Mouse (Mus musculus): ENCODE data around the gene Hacl1. TPM values are rescaled to one million over a fixed set of nuclear protein-coding genes. Genes with fewer than 3 reads are reported as not detected.

Gene Hacl1
- total RNA-seq, 4 experiments from 2014 or later: 12.2 to 14.6 (median 14.0) TPM

DNA sequence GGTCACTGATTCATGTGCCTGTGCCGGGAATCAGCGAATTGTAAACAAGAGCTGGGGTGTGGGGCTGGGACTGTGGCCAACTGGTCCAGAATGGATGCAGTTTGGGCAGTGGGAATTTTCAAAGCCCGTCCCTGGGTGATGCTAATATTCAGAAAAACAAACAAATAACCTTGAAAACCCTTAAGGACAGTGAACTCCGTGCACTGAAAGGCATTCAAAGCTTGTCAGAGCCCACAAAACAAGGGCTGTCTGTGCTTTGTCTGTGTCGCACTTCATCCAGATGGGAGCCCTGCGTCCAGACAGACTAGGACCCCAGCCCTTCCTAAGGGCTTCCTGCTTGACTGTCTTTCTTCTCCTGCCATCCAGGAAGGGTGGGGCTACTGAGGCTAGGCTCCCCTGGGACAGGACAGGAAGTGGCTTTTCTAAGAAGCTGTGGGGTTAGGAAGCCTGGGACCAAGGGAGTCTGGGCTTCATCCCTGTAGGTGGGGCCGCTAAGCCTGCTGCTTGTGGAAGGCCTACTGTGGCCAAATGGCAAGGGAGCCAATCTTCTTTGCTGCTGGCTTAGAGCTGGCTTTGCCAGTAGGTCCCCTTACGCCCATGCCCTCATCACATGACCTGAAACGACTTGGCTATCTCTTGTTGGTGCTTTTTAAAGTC is 21.6 kb upstream of the Hacl1 start:
- DNase-seq (ENCODE audit: low spot score): peak; percentile 92

DNA sequence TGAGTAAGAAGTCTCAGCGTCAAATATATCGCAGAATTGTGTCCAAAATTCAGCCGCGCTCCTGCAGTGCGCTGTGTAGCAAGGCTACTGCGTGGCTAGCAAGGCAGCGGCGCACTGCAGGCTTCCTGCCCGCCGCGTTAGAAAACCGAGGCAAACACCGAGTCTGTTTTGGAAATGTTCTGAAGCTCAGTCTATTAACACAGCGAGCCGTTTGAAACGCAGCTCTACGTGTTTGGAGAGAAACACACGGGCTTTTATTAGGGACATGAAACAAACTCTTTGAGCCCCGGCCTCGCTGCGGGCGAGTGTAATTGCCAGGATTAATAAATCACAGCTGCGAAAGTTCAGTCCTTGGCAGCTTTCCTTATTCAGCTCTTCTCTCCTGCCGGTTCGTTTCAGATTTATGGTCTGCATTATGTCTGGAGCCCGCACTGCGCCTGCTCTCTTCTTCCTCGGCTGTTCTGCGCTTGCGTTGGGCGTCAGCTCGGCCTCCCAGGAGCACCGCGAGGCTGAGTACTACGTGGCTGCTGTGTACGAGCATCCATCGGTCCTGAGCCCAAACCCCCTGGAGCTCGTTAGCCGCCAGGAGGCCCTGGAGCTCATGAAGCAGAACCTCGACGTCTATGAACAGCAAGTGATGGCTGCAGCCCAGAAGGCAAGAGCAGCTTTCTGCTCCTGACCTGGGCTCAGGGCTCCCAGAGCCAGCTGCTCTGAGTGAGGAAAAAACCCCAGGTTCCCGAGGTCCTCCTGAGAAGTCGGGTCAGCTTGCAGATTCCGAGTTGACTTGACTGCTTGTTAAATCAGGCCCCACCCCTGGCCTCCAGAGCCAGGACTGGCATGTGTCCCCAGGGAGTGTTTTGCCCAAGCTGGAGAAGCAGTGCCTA is 20.8 kb upstream of the Hacl1 start:
- peak; percentile 90 for DNase-seq (ENCODE audit: low spot score)

DNA sequence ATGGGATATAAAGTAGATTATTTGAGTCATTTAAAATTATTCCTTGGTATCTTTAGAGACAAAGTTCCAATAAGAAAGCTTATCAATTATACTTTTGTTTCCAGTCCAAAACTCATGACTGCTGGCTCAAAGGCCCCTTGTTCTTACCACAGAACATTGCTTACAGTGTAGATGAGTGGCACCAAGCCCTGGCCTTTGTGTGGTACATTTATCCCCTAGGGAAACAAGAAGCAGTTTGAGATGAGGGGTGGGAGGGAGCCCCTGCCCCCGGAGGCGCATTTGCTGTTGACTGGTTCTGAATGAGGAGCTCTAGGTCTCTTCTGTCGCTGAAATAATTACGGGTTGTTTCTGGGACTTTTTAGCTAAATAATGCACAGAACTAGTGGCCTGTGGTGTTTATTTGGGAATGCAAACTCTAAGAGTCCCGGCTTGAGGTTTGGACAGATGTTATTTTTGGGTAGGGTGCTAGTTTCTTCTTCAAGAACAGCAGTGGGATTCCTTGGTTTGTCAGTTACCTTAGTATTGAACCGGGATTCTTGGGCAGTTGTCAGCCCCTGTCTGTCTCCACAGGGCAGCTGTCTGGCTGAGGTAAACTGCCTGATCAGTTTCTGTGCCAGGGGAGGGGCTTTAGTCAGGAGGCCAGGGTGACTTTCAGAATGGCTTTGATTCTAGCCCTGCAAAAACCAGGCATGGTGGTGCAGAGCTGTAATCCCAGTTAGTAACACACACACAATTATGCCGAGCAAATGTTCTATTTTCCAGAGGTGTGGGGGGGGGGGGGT is 19.4 kb upstream of the Hacl1 start:
- no peak for DNase-seq (ENCODE audit: low spot score)

DNA sequence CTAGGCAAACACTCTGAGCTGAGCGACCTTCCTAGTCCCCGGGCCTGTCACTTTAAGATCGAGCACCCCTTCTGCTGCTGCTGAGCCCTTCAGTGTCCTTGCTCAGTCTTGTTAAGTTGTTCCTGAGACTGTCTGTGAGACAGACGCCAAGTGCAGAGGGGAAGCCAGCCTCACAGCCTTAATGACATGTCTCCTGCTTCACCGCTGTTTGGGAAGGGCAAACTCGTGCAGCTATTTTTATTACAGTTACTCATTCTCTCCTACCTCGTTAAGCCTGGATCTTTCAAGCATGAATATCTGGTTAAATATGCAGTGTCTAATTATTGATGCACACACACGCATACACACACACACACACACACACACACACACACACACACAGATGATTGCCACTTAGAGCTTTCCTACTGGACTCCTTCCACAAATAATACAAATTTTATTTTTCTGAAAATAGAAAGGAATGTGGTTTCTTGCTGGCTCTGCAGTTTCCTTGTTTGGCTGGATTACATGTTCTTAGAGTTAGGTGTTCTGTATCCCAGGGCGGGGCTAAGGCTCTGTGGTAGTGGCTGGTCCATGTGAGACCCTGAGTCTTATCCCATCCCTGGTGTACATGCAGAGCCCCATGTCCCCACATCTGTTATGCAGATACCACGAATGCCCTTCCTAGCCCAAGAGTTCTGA is 18.6 kb upstream of the Hacl1 start:
- DNase-seq (ENCODE audit: low spot score): peak; percentile 77

DNA sequence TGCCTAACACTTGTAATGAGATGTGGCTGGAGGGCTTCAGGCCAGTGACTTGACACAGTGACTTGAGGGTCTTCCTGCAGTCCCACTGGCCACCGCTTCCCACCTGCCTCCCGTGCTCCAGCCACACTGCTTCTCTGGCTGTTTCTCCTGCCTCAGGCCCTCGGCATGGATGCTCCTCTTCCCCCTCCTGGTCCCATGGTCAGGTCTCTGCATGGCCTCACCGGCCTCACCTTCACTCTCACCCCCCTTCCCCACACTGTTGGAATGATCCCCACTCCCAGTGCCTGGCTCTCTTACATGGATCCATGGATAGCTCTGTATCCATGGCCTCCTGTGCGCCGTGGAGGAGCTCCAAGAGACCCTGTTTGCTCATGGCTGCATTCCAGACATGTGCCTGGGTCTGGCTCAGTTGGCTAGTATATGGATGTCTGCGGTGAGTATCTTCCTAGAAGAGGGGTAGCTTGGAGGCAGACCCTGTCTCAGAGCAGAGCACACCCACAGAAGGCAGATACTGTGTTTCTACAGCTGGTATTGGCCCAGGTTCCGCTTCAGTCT is 17.1 kb upstream of the Hacl1 start:
- no peak for DNase-seq (ENCODE audit: low spot score)

DNA sequence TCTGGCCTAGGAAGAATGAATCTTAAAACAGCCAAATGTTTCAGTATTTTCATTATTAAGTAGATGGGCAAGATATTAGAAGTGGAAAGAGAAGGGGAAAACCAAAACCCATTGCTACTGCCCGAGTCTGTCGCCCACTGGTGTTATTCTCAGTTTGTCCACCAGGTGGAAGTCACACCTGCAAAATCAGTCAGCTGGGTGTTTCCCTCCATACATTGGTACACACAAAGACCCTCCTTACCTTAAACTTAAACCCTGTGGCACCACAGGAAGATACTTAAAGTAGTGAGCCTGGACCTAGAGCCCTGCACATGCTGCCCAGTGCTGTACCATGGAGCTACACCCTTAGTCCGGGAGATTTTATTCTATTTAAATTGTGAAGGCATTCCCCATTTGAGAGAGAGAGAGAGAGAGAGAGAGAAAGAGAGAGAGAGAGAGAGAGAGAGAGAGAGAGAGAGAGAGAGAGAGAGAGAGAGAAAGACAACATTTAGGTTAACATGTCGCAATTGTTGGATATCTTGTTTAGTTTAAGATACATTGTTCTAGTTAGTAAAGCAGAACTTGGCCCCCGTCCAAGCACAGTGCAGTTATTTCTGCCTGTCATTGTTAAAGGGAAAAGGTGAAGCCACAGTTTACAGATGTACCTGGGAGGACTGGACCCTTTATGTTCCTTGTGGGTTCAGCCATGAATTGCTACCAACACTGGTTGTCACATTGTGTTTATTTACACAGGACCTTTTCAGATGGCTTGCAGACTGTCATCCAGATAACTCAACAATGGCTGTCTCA is 16.0 kb upstream of the Hacl1 start:
- peak; percentile 78 for DNase-seq (ENCODE audit: low spot score)

DNA sequence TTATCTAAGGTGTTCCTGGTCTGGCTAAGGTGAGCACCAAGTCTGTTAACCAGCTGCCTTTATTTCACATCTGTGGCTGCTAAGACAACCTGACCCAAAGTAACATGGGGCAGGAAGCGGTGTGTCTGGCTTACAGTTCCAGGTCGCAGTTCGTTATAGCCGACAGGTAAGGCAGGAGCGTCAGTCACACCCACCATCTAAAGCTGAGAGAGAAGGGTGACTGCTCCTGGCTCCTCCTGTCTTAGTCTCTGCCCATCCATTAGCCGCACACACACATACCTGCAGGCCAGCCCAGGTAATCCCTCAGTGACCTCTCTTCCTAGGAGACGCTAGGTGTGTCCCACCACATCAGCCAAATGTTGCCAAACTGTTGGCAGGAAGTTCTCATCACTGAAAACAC is 15.3 kb upstream of the Hacl1 start:
- no peak for DNase-seq (ENCODE audit: low spot score)

DNA sequence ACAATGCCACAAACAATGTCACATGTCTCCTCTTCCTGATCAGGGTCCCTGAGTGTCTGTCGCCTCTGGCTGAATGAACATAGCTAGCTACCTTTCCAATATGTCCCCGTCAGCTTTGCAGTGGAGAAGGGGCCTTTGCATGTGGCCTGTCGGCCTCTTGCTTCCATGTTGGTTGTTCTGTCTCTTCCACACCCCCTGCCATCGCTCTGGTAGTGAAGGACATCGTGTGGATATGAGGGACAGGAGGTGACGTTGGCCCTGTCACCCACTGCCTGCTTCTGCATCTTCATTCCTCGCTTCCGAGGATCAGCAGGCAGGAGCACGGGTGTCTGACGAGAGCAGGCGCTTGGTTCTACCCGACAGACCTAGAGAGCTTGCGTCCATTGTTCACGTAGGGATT is 14.3 kb upstream of the Hacl1 start:
- no peak for DNase-seq (ENCODE audit: low spot score)

DNA sequence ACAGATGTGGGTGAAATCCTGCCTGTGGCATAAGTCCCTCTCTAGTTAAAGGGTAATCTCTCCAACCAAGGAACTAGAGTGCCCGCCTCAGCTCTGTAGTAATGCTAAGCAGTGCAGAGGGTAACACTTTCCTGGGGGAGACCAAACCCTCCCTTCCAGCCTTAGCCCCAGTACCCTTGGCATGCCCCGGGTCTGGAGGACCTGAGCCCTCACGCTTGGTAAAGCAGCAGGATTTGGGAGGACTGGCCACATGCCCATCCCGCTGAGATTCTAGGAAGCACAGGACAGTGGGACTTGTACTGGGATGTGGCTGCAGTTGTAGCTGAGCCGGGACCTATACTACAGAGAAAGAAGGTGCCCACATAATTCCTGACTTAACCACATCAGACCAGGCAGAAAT is 13.7 kb upstream of the Hacl1 start:
- no peak for DNase-seq (ENCODE audit: low spot score)

DNA sequence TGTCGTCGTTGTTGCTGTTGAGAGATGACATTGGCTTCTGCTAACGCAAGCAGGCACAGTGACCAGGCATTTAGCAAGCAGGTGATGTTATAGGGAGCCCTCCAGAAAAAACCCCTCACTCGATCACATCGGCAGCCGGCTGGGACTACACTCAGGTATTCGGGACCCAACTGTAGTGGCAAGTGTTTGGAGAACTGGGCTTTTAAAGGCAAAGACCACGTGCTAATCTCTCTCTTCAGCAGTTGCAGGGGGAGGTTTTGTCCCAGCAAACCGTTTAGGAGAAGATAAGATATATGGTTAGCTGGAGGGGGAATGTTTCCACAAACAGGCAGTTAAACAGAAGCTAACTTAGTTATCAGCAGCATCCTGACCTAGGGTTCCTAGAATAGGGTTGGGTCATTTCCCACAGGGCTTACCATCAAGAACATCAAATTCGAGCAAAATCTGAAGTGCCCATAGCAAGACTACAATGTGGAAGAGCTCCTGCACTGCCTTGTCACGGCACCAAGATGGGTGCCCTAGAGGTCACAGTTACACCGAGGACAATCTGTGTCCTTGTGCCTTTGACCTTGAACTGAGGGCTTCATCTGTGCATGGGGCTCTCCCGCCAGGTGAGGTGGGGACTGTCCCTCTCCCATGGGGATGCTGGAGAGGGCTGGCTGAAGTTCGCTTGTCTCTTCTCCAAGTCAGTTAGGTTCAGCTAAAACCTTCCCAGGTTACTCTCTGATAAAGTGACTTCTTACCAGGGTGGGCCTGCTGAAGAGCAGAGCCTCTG is 12.2 kb upstream of the Hacl1 start:
- DNase-seq (ENCODE audit: low spot score): no peak

DNA sequence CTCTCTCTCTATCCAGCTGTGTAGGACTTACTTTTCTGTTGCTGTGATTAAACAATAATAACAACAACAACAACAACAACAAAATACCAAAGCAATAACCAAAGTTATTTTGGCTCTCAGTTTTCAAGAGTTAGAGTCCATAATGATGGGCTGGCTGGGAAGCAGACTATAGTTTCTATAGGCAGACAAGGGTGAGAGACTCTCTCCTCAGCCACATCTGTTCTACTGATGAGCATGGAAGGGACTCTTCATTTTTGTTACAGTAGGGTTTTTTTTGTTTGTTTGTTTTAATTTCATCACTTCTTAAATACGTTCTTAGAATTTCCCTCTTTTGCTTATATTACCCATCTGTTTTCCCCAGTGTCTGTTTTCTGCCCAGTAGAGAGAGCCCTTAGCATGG is 11.5 kb upstream of the Hacl1 start:
- no peak for DNase-seq (ENCODE audit: low spot score)

DNA sequence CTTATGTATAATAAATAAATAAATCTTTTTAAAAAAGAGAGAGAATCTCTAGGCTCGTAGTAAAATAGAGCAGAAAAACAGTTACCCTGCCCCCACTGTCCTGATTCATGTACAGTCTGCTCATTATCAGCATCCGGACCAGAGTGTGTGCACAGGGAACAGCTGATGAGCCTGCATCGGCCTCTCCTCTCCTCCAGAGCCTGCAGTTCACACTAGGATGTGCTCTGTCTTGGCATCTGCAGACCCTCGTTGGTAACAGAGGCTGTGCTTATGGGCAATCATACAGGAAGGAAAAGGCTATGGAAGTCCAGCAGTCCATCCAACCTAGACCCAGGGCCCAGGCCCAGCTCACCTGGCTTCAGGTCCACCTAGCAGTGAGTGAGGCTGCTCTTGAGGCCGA is 11.0 kb upstream of the Hacl1 start:
- no peak for DNase-seq (ENCODE audit: low spot score)

DNA sequence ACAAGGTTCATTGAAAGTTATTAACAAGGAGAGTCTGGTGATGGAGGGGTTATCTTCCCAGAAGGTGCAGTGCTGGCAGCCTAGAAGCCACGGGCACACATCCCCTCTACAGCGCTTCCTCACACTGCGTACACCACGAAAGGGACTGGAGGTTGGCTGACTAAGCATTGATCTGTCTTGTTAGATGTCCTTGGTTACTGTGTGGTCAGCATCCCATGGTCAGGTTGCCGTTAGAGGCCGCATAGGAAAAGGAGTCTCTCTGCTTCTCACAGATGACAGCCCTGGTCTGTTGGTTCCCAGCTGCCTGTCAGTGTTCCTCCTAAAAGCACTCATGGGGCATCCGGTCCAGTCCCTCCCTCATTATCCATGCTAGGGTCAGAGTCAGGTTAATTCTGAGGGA is 10.1 kb upstream of the Hacl1 start:
- no peak for DNase-seq (ENCODE audit: low spot score)

DNA sequence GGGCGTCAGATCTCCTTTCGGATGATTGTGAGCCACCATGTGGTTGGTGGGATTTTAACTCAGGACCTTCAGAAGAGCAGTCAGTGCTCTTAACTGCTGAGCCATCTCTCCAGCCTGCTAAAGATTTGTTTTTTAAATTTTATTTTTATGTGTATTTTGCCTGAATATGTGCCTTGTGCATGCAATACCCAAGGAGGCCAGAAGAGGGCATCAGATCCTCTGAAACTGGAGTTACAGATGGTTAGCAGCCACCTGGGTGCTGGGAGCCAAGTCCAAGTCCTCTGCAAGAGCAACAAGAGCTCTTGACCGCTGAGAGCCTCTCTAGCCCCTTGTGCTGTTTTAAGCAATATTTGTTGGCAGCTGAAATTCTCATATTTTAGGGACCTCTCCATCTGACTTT is 9.3 kb upstream of the Hacl1 start:
- no peak for DNase-seq (ENCODE audit: low spot score)

DNA sequence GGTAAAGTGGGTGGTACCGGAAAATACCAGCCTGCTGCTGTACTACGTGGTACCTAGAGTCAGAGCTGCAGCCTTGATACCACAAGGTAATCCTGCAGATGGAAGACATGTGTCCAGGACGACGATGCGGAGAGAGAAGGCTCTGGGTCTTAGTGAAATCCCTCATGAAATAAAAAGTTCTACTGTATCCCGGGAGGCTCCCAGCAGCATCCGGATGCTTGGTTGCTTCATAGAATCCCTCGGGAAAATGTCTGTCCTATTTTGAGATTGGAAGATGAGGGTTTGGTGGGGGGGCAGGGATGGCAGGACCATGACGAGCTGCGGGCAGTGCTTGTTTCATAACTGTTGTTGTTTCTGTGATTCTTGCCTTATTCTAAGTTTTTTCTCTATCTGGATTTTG is 6.9 kb upstream of the Hacl1 start:
- DNase-seq (ENCODE audit: low spot score): no peak

DNA sequence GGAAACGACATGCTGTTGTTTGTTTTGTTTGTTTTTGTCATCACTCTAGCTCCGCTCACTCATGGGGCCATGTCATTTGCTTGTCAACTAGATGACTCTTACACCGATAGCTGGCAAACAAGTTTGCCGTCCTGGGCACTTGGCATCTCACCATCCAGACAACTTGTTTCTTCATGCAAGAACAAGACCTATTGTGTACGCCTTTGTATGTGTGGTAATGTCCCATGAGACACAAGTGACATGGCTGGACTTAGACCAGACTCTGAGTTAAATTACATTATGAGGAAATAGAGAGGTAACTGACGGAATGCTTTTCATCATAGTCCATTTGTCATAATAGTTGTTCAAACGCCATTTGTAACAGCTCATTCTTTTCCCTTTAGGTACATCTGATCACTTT is 4.8 kb upstream of the Hacl1 start:
- no peak for DNase-seq (ENCODE audit: low spot score)

DNA sequence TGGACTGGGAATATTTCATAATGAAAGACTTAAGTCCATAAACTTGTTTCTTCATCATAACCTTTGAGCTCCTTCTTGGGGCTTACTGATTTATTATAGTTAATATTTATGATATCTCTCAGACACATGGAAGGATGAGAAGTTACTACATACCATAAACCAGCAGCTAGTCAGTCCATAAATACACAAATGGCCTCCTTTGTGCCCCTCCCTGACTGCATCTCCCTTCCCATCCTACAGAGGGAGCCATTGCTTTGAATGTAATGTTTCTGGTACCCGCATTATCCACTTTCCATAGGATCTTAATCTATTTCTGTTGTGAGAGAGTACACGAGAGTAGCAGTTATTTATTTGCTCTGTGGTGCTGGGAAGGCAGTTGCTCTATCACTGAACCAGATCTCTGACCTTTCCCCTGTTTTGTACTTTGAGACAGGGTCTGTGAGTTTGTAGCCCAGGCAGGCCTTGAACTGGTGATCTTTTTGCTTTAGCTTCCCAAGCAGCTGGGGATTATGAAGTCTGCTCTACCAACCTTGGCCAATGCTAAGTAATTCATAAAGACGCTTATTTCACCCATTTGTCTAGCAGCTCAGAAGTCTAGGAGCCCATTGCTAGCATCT is 4.0 kb upstream of the Hacl1 start:
- no peak for DNase-seq (ENCODE audit: low spot score)

DNA sequence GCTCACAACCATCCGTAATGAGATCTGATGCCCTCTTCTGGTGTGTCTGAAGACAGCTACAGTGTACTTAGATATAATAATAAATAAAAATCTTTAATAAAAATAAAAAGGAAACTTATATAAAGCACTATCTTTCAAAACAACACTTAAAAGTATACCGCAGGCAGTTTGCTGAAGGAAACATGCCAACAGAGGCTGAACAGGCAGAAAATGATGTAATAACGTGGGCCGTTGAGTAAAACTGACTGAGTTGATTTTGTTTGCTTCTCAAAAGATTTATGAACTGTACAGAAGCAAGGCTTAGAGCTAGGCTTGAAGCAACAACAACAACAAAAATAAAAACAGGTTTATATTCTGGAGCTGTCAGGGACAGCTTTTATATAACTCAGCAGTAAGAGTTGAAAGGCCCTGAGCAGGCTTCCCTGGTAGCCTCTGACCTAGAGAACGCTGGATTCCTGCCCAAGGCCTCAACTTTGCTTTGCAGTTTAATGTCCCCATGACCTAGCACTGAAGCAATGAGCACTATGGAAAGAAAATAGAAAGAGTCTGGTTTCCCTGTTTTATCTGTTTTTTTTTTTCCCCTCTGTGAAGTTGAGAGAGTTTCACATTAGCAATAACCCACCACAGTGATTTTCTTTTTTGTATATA is 3.2 kb upstream of the Hacl1 start:
- DNase-seq (ENCODE audit: low spot score): no peak
